Mouse (Mus musculus) lung, embryonic 14.5 days (tissue): Measurements from ENCODE around the gene Dpm2. TPM values are rescaled to one million over a fixed set of nuclear protein-coding genes. Genes with fewer than 3 reads are reported as not detected.

ENCODE experiments used
- ATAC-seq: fragments of 200-750 bp; cut with Nextera tagmentation; 2 replicates; pipeline ENCODE4 v1.8.0; 2017; ENCODE audit warnings: mild to moderate bottlenecking, moderate TSS enrichment, moderate library complexity; ENCODE audit not compliant: insufficient read depth
- DNase-seq: peaks from one replicate; pipeline ENCODE4 v3.0.0-alpha.2; 2015
- H3K27ac ChIP-seq: fragments of 300-500 bp; sonication (generic); 2 replicates; pipeline ENCODE4 v1.5.1; 2014; ENCODE audit warnings: low read depth, mild to moderate bottlenecking, moderate library complexity
- H3K27me3 ChIP-seq: fragments of 300-500 bp; sonication (generic); 2 replicates; pipeline ENCODE4 v1.6.1; 2014; ENCODE audit warnings: low read length, control low read depth; ENCODE audit not compliant: insufficient read depth
- H3K36me3 ChIP-seq: fragments of 300-500 bp; sonication (generic); 2 replicates; pipeline ENCODE4 v1.6.1; 2014; ENCODE audit warnings: control low read depth; ENCODE audit not compliant: insufficient read depth
- H3K4me1 ChIP-seq: fragments of 300-500 bp; sonication (generic); 2 replicates; pipeline ENCODE4 v1.6.1; 2014; ENCODE audit warnings: antibody characterized with exemption, control low read depth; ENCODE audit not compliant: insufficient read depth
- H3K4me2 ChIP-seq: fragments of 300-500 bp; sonication (generic); 2 replicates; pipeline ENCODE4 v1.6.1; 2014; ENCODE audit warnings: mild to moderate bottlenecking
- H3K4me3 ChIP-seq: fragments of 300-500 bp; sonication (generic); 2 replicates; pipeline ENCODE4 v1.5.1; 2014; ENCODE audit warnings: low read depth, low read length
- H3K9ac ChIP-seq: fragments of 300-500 bp; sonication (generic); 2 replicates; pipeline ENCODE4 v1.6.1; 2014
- H3K9me3 ChIP-seq: fragments of 300-500 bp; sonication (generic); 2 replicates; pipeline ENCODE4 v1.6.1; 2016; ENCODE audit warnings: low read depth, low read length, control low read depth
- CTCF ChIP-seq: IDR thresholded peaks from 2 replicates; pipeline ENCODE4 v1.5.1; 2016; ENCODE audit warnings: antibody characterized with exemption, low read depth
- WGBS: fragments of 180-500 bp; shearing (Covaris S2); extraction: QIAGEN DNeasy Blood & Tissue Kit; methylation state at CpG from one replicate; pipeline ENCODE4 v1.1.7; 2014; 5-methylcytosine and 5-hydroxymethylcytosine counted together
- polyA plus RNA-seq: library from polyadenylated mRNA; unstranded; fragments of >200 nt; fragmentation: Nextera tagmentation; extraction: Ambion mirVana; gene quantifications from 2 replicates; pipeline ENCODE4 v1.2.1, GENCODE M21; 2014

Gene Dpm2
- polyA plus RNA-seq, 1 experiment from 2014 or later, result 98.5 TPM

DNA sequence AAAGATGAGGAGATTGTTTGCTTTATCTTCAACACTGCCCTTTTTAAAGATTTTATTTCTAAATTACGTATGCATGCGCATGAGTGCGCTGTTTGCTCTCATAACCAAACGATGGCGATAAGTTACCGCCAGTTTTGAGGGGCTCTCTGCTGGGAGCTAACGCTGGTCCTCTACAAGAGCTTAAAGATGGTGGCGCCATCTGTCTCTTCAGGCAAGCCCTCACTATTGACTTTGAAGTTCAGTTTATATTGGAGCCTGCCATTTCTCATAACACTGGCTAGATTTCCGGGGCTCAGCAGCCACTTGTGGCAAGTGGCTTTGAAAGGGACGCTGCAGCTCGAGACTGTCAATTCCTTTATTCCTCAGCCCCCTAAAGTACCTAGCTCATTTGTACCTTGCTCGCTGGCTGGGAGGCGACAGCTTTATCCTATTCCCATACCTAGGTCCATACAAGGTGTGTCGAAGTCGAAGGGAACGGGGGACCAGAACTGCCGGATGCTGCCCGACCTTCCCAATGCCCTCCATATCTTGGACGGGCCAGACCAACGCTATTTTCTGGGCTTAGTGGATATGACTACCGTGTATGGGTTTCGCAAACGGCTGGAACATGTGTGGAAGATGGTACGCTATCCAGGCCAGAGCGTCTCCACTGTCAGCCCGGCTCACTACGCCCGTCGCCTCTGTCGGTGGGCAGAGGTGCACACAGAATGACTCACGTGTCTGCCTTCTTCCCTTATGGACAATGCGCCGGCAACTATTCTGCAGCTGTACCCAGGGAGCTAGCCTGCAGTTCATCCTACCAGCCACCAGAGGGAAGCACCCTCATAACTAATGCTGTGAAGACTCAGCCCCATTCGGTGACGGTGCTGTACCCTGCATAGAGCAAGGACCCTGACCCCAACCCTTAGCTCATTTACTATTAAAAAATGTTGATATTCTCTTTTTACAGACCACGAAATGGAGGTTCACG, 12.5 kb downstream of the Dpm2 start:
- no peaks in the 10 kb centered on the region for H3K36me3 ChIP-seq
- DNase-seq (peak; percentile 96), ATAC-seq (peak; percentile 73)
- H3K4me2 ChIP-seq, result peak overlapping the region; percentile 62
- no peaks in the 10 kb centered on the region for H3K9me3 ChIP-seq
- peak; percentile 99 for TF ChIP-seq CTCF
- H3K4me3 ChIP-seq, result peak overlapping the region; percentile 27
- H3K4me1 ChIP-seq, result peaks cover 15% of the 10 kb centered on the region
- peak overlapping the region; percentile 9; the same call in 1 of the 2 replicates for H3K9ac ChIP-seq
- 11% methylated on average over 37 of the region's 37 CpGs for WGBS
- H3K27me3 ChIP-seq, result 0 out of 2 replicates have a peak, but pooled peaks cover 10% of the 10 kb centered on the region
- no peak overlapping the region for H3K27ac ChIP-seq

DNA sequence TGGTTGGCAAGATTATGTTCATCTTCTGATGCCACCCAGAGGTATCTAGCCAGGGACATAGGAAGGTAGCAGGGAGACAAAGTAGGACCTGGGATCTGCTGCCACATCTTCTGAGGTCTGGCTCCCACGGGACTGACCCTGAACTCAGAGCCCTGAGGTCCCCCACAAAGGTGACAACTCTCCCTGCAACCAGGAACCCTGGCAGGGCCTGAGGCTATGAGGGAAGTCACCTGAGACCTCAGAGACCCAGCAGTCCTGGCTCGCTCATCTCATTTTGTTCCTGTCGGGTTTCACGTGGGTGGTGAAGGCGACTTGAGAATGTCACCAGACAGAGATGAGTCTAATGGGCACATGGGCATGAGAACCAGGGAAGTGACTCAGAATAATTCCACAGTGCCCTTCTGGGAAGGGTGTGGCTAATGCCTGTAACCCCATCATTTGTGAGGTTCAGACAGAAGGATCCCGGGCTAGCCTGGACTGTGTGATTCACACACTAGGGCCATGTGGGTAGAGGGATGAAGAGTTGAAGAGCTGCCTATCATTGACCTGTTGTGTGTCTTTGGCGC, 14.6 kb downstream of the Dpm2 start:
- Histone ChIP-seq H3K27me3 (0 out of 2 replicates have a peak, but pooled peaks cover 6% of the 10 kb centered on the region), H3K4me3 (no peak overlapping the region), H3K36me3 (peaks cover 6% of the 10 kb centered on the region; the same call in 1 of the 2 replicates), H3K4me1 (peaks cover 19% of the 10 kb centered on the region), H3K4me2 (no peak overlapping the region), H3K9me3 (no peaks in the 10 kb centered on the region), H3K27ac (no peak overlapping the region), H3K9ac (no peak overlapping the region)
- no peak for TF ChIP-seq CTCF
- WGBS, result 83% methylated on average over 7 of the region's 7 CpGs
- ATAC-seq (no peak), DNase-seq (no peak)

DNA sequence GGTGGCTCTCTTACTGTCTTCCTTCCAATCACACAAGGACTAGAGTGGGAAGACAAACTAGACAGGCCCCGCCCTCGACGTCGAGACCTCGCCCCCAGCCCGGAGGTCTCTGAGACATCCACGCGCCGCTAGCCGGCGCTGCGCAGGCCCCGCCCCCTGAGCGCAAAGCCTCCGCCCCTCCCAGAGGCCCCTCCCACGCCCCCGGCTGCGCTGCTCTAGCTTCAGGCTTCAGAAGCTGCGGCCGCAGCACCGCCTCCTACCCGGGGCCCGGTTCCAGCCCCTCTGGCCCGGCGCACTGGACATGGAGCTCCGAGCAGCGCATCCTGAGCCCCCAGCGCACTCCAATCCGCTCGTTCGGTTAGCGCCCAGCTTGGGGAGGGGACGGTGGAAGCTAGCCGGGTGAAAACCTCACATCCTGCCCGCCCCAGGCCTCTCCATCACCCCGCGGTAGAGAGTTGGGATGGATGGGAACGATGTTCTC, 16.3 kb downstream of the Dpm2 start, which contains the start of gene St6galnac4:
Gene St6galnac4, plus strand, starts transcription at position 225 of the 481 bp plus-strand sequence.
- TF ChIP-seq CTCF, result peak; percentile 43
- H3K27ac ChIP-seq, result peak within 1 kb of the TSS; percentile 42
- peak; percentile 88 for ATAC-seq
- peaks cover 8% of the 10 kb centered on the region; the same call in 1 of the 2 replicates for H3K36me3 ChIP-seq
- peak within 1 kb of the TSS; percentile 17 for H3K9ac ChIP-seq
- H3K27me3 ChIP-seq, result 0 out of 2 replicates have a peak, but pooled peaks cover 6% of the 10 kb centered on the region
- peaks cover 19% of the 10 kb centered on the region for H3K4me1 ChIP-seq
- peak within 1 kb of the TSS; percentile 59 for H3K4me2 ChIP-seq
- peak; percentile 98 for DNase-seq
- under 1% methylated on average over 38 of the region's 38 CpGs for WGBS
- H3K4me3 ChIP-seq, result peak within 1 kb of the TSS; percentile 38
- no peaks in the 10 kb centered on the region for H3K9me3 ChIP-seq

DNA sequence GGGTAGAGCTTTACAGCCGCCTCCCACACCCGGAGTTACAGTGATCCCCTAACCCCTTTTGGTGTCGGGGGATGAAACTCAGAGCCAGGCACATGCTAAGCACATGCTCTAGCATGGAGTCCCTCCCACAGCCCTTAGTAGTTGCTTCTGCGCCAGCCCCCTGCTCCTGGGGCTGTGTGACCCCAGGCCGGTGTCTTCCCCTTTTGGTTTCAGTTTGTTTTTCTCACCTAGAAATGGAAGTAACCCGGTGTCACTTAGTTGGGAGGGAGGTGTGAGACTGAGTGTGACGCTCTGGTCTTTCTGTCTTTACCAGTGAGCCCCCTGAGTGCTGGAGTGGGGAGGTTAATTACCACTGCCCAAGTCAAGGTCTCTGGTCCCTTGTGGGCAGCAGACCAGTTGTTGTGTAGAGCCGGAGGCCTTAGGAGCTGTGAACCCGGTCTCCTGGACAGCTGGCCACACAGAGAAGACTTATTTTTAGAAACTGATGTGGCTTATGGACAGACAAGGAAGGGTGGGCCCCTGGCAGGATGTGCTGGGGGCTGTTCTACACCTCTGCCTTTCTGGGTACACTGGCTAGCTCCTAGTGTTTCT, 17.2 kb downstream of the Dpm2 start:
- WGBS, result 19% methylated on average over 9 of the region's 9 CpGs
- peak; percentile 26 for DNase-seq

DNA sequence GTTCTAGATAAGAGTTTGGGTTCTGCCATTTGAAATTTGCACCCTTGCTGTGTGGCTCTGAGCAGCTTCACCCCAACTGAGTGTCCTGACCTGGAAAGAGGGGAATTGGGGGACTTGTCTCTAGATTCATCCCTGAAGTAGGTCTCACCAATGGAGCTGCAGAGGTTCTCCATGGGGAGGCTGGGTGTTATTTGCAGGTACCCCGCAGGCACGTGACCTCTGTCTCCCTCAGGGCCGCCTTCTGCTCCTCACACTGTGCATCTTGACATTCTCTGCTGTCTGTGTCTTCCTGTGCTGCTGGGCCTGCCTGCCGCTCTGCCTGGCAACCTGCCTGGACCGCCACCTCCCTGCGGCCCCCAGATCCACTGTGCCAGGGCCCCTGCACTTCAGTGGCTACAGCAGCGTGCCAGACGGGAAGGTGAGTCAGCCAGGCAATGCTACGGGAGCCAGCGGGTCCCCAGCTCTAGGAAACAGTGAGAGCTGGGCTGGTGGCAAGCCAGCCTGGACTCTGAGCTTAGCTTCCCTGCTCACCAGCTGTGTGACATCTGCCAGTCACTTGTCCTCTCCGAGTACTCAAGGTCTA, 18.6 kb downstream of the Dpm2 start:
- 52% methylated on average over 11 of the region's 11 CpGs for WGBS
- no peak overlapping the region for H3K4me3 ChIP-seq
- no peak overlapping the region for H3K27ac ChIP-seq
- no peak for ATAC-seq
- H3K27me3 ChIP-seq, result no peaks in the 10 kb centered on the region
- peaks cover 14% of the 10 kb centered on the region; the same call in 1 of the 2 replicates for H3K36me3 ChIP-seq
- no peaks in the 10 kb centered on the region for H3K9me3 ChIP-seq
- no peak for DNase-seq
- no peak for TF ChIP-seq CTCF
- H3K4me1 ChIP-seq, result peaks cover 15% of the 10 kb centered on the region
- H3K9ac ChIP-seq, result no peak overlapping the region
- H3K4me2 ChIP-seq, result no peak overlapping the region

More for the DNA sequence above, 17.2 kb downstream of the Dpm2 start:
- Histone ChIP-seq H3K27ac (peak overlapping the region; percentile 22), H3K9ac (peak overlapping the region; percentile 17), H3K36me3 (peaks cover 8% of the 10 kb centered on the region; the same call in 1 of the 2 replicates), H3K4me3 (peak overlapping the region; percentile 38), H3K4me2 (peak overlapping the region; percentile 59), H3K9me3 (no peaks in the 10 kb centered on the region), H3K27me3 (0 out of 2 replicates have a peak, but pooled peaks cover 5% of the 10 kb centered on the region), H3K4me1 (peaks cover 18% of the 10 kb centered on the region)
- TF ChIP-seq CTCF, result no peak
- ATAC-seq, result no peak

DNA sequence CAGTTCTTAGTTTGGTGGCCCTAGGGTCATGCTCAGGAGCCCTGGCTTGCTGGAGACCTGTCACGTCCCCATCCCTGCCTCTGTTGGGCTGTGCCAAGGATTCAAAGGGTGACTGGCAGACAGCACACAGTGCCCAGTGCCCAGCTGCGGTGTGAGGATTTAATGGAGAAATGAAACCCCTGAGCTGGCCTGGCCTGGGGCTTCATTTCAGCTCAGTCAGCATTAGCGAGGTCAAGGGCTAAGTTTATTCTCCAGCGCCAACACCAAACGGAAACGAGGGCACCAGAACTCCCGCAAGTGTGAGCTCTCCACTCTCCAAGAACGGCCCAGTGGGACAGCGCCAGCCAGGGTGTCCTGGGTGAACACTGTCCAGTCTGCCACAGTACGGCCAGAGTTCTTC, 19.6 kb downstream of the Dpm2 start:
- no peak for DNase-seq
- WGBS, result 62% methylated on average over 10 of the region's 10 CpGs

More for the DNA sequence above, 19.6 kb downstream of the Dpm2 start:
- no peak overlapping the region for H3K4me3 ChIP-seq
- H3K4me1 ChIP-seq, result peaks cover 15% of the 10 kb centered on the region
- TF ChIP-seq CTCF, result no peak
- no peak overlapping the region for H3K27ac ChIP-seq
- no peak for ATAC-seq
- no peaks in the 10 kb centered on the region for H3K9me3 ChIP-seq
- no peak overlapping the region for H3K4me2 ChIP-seq
- no peak overlapping the region for H3K9ac ChIP-seq
- no peaks in the 10 kb centered on the region for H3K27me3 ChIP-seq
- peaks cover 23% of the 10 kb centered on the region; the same call in 1 of the 2 replicates for H3K36me3 ChIP-seq
